Mouse (Mus musculus): ENCODE measurements at regions not wholly inside any gene's neighbourhood (a gene's known extent, or its start where the extent isn't known, plus 50 kb on each side); places are given as distances from the start of the nearest gene placed in this dataset.

DNA sequence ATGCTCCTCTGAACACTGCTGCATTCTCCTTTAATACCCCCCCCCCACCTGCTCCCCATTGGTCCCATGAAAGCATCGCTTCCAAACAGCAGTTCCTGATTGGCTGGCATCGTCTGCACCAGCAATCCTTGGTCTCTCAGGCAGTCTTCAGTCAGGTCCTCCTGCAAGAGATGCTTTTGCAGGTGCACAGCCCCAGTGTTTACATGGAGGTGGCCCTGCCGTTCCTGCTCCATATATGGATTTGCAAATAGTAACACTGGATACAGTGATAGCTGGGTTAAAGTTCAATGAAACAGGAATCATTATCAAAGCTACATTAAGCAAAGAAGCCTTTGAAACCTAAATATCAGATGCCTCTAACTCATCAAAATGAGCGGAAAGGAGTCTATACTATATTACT, 170.1 kb upstream of the Fat1 start:
- Histone ChIP-seq H3K9ac (replicated peaks; ENCODE audit: low read length) (no peak overlapping the region), H3K9me3 (ENCODE audit: low read length) (no peaks in the 10 kb centered on the region), H3K4me2 (ENCODE audit: low read depth, low read length) (no peak overlapping the region), H3K4me1 (ENCODE audit: insufficient read depth, low read length) (no peaks in the 10 kb centered on the region), H3K4me3 (ENCODE audit: low read length) (no peak overlapping the region), H3K27me3 (ENCODE audit: insufficient read depth, low read length) (no peaks in the 10 kb centered on the region), H3K36me3 (ENCODE audit: insufficient read depth, low read length) (no peaks in the 10 kb centered on the region), H3K27ac (no peak overlapping the region)
- ATAC-seq (no peak), DNase-seq (ENCODE audit: low spot score) (no peak)
- WGBS, result 89% methylated on average over 4 of the region's 4 CpGs
- TF ChIP-seq CTCF (IDR thresholded peaks at IDR 0.05; ENCODE audit: low read depth), result no peak

DNA sequence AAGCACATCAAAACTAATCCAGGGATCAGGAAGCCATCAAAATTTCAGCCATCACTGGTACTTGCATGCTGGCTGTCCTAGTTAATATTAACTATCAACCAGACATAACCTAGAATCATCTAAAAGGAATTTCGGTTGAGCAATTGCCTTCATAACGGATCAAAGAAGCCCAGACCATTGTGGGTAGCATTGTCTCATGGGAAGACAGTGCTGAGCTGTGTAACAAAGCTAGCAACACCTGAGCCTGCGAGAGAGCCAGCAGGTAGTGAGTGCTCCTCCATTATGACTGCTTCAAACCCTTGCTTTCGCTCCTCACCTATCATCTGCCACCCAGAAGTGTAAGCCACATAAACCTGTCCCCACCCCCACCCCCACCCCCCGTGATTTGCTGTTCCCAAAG, 169.6 kb upstream of the Fat1 start:
- Histone ChIP-seq H3K9me3 (ENCODE audit: low read length) (no peaks in the 10 kb centered on the region), H3K4me1 (ENCODE audit: insufficient read depth, low read length) (no peaks in the 10 kb centered on the region), H3K4me3 (ENCODE audit: low read length) (no peak overlapping the region), H3K36me3 (ENCODE audit: insufficient read depth, low read length) (no peaks in the 10 kb centered on the region), H3K27ac (no peak overlapping the region), H3K27me3 (ENCODE audit: insufficient read depth, low read length) (no peaks in the 10 kb centered on the region), H3K4me2 (ENCODE audit: low read depth, low read length) (no peak overlapping the region), H3K9ac (replicated peaks; ENCODE audit: low read length) (no peak overlapping the region)
- no peak for ATAC-seq
- 79% methylated on average over 5 of the region's 5 CpGs for WGBS
- no peak for TF ChIP-seq CTCF (IDR thresholded peaks at IDR 0.05; ENCODE audit: low read depth)
- DNase-seq (ENCODE audit: low spot score), result no peak

DNA sequence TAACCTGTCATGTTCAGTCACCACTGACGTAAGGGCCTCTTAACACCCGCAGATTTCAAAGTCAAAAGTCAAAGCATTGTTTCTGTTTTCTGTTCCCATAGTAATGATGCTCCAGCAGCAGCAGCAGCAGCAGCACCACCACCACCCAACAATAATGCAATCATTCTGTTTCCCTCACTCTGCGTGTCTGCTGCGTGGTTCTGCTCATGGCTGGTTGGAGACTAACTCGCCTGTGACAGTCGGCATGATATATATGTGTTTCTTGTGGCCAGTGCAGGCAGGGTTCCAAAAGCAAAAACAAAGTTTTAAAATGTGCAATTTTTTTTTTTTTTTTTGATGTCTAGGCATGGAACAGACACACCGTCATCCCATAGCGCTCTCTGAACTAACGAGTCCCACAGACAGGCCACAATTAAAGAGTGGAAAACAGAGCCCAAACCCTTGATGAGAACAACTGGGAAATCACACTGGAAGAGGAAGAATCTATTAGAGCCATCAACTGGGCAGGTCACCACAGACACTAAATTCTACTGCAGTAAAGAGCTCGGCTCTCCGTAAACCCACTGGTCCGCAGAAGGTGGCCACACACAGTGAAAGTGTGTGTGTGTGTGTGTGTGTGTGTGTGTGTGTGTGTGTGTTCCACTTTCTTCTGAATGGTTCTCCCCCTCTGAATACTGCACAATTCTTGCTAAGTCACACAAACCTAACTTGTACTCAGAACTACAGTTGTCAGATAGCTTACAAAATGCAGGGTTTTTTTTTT, 169.0 kb upstream of the Fat1 start:
- Histone ChIP-seq H3K27me3 (ENCODE audit: insufficient read depth, low read length) (no peaks in the 10 kb centered on the region), H3K9me3 (ENCODE audit: low read length) (no peaks in the 10 kb centered on the region), H3K9ac (replicated peaks; ENCODE audit: low read length) (no peak overlapping the region), H3K27ac (no peak overlapping the region), H3K4me2 (ENCODE audit: low read depth, low read length) (no peak overlapping the region), H3K36me3 (ENCODE audit: insufficient read depth, low read length) (no peaks in the 10 kb centered on the region), H3K4me1 (ENCODE audit: insufficient read depth, low read length) (no peaks in the 10 kb centered on the region), H3K4me3 (ENCODE audit: low read length) (no peak overlapping the region)
- no peak for TF ChIP-seq CTCF (IDR thresholded peaks at IDR 0.05; ENCODE audit: low read depth)
- WGBS, result 70% methylated on average over 12 of the region's 12 CpGs
- ATAC-seq (no peak), DNase-seq (ENCODE audit: low spot score) (no peak)

DNA sequence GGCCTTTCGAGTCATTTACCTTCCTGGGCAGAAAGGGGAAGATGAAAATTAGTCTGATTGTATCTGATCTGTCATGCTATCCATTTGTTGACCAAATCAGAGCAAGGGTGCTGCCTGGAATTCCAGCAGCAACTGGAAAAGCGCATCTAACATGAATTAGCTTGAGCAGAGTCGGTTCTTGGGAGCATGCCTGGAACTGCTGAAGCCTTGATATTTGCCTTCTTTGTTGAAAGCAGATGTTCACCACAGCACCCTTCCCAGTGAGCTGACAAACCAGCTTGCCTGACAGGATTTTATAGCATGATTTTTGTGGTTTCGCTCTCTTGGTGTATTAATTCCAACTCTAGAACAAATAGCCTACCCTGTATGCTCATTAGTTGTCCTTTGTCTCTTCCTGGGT, 168.0 kb upstream of the Fat1 start:
- Histone ChIP-seq H3K27me3 (ENCODE audit: insufficient read depth, low read length) (no peaks in the 10 kb centered on the region), H3K4me3 (ENCODE audit: low read length) (no peak overlapping the region), H3K4me2 (ENCODE audit: low read depth, low read length) (no peak overlapping the region), H3K4me1 (ENCODE audit: insufficient read depth, low read length) (no peaks in the 10 kb centered on the region), H3K9me3 (ENCODE audit: low read length) (no peaks in the 10 kb centered on the region), H3K9ac (replicated peaks; ENCODE audit: low read length) (no peak overlapping the region), H3K36me3 (ENCODE audit: insufficient read depth, low read length) (no peaks in the 10 kb centered on the region), H3K27ac (no peak overlapping the region)
- DNase-seq (ENCODE audit: low spot score), result peak; percentile 11
- ATAC-seq, result no peak
- no peak for TF ChIP-seq CTCF (IDR thresholded peaks at IDR 0.05; ENCODE audit: low read depth)
- 61% methylated on average over 4 of the region's 4 CpGs for WGBS

DNA sequence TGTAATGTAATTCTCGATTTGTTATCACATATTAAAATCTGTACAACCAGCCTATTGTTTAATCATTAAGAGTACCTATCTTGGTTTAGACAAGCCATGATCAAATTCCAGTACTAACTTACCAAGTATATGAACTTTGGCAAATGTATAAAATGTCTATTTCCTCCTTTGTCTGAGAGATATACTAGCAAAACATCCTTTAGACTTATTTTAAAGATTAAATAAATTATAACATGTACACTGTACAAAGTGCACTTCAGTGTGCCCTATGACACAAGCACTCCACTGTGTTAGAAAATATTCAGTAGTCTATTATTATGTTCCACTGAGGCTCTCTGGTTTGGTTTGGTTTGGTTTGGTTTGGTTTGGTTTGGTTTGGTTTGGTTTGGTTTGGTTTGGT, 156.0 kb upstream of the Fat1 start:
- no peaks in the 10 kb centered on the region for H3K36me3 ChIP-seq (ENCODE audit: insufficient read depth, low read length)
- no peaks in the 10 kb centered on the region for H3K4me1 ChIP-seq (ENCODE audit: insufficient read depth, low read length)
- ATAC-seq (no peak), DNase-seq (ENCODE audit: low spot score) (no peak)
- 92% methylated on average over 1 of the region's 1 CpGs for WGBS
- no peak for TF ChIP-seq CTCF (IDR thresholded peaks at IDR 0.05; ENCODE audit: low read depth)
- no peaks in the 10 kb centered on the region for H3K9me3 ChIP-seq (ENCODE audit: low read length)
- no peak overlapping the region for H3K9ac ChIP-seq (replicated peaks; ENCODE audit: low read length)
- no peak overlapping the region for H3K4me3 ChIP-seq (ENCODE audit: low read length)
- H3K27ac ChIP-seq, result no peak overlapping the region
- H3K27me3 ChIP-seq (ENCODE audit: insufficient read depth, low read length), result no peaks in the 10 kb centered on the region
- H3K4me2 ChIP-seq (ENCODE audit: low read depth, low read length), result no peak overlapping the region

DNA sequence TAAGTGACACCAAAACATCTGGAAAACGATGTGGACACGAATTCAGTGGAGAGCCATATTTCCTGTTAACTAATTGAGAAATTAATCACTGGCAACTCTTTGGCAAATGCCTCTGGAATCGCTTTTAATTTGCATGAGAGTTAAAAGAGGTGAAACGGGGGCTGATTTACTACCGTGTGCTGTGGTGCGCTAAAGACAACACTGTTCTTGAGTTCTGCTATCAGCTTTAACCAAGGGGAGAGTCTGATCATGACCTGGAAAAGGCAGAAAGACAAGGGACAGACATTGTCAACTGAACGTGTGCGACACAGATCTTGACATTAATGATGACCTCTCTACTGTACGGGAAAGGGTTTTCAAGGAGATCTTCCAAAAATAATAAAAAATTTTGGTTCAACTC, 152.8 kb upstream of the Fat1 start:
- Histone ChIP-seq H3K9ac (replicated peaks; ENCODE audit: low read length) (no peak overlapping the region), H3K36me3 (ENCODE audit: insufficient read depth, low read length) (no peaks in the 10 kb centered on the region), H3K4me2 (ENCODE audit: low read depth, low read length) (no peak overlapping the region), H3K27me3 (ENCODE audit: insufficient read depth, low read length) (no peaks in the 10 kb centered on the region), H3K9me3 (ENCODE audit: low read length) (no peaks in the 10 kb centered on the region), H3K4me1 (ENCODE audit: insufficient read depth, low read length) (no peaks in the 10 kb centered on the region), H3K4me3 (ENCODE audit: low read length) (no peak overlapping the region), H3K27ac (no peak overlapping the region)
- DNase-seq (ENCODE audit: low spot score) (no peak), ATAC-seq (no peak)
- no peak for TF ChIP-seq CTCF (IDR thresholded peaks at IDR 0.05; ENCODE audit: low read depth)
- WGBS, result 83% methylated on average over 9 of the region's 9 CpGs

DNA sequence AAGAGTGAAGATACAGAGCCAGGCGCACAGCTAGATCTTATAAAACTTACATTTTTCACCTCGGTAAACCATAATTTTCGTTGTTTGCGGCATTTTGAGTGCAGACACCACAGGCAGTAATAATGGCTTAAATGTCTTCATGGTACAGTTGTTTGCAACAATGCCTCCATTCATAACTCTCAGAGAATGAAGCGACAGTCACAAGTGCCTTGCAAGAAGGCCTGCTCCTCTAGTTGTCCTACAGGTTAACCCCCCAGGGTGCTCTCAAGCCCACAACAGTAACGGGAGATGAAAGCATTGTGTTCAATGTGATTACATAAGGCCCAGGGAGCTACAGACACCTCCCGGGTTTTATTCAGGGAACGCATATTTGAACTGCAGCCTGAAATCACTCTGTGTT, 150.1 kb upstream of the Fat1 start:
- Histone ChIP-seq H3K27me3 (ENCODE audit: insufficient read depth, low read length) (no peaks in the 10 kb centered on the region), H3K27ac (no peak overlapping the region), H3K4me3 (ENCODE audit: low read length) (no peak overlapping the region), H3K4me1 (ENCODE audit: insufficient read depth, low read length) (no peaks in the 10 kb centered on the region), H3K36me3 (ENCODE audit: insufficient read depth, low read length) (no peaks in the 10 kb centered on the region), H3K4me2 (ENCODE audit: low read depth, low read length) (no peak overlapping the region), H3K9ac (replicated peaks; ENCODE audit: low read length) (no peak overlapping the region), H3K9me3 (ENCODE audit: low read length) (no peaks in the 10 kb centered on the region)
- DNase-seq (ENCODE audit: low spot score), result no peak
- TF ChIP-seq CTCF (IDR thresholded peaks at IDR 0.05; ENCODE audit: low read depth), result no peak
- WGBS, result 36% methylated on average over 8 of the region's 8 CpGs
- ATAC-seq, result no peak
